Mouse (Mus musculus) kidney, embryonic 16.5 days (tissue): ENCODE data around the gene Actn4. TPM values are rescaled to one million over a fixed set of nuclear protein-coding genes. Genes with fewer than 3 reads are reported as not detected.

Source experiments
- ATAC-seq: fragments of 200-750 bp; cut with Nextera tagmentation; 2 replicates; pipeline ENCODE4 v1.8.0; 2017; ENCODE audit warnings: moderate TSS enrichment; ENCODE audit not compliant: low FRiP score, low TSS enrichment
- H3K27ac ChIP-seq: fragments of 300-500 bp; sonication (generic); 2 replicates; pipeline ENCODE4 v1.5.1; 2014; ENCODE audit warnings: low read length
- H3K27me3 ChIP-seq: fragments of 300-500 bp; sonication (generic); 2 replicates; pipeline ENCODE4 v1.6.1; 2014; ENCODE audit warnings: low read length, control low read depth, mixed read lengths; ENCODE audit not compliant: insufficient read depth
- H3K36me3 ChIP-seq: fragments of 300-500 bp; sonication (generic); 2 replicates; pipeline ENCODE4 v1.6.1; 2014; ENCODE audit warnings: low read length, control low read depth, mixed read lengths; ENCODE audit not compliant: insufficient read depth
- H3K4me1 ChIP-seq: fragments of 300-500 bp; sonication (generic); 2 replicates; pipeline ENCODE4 v1.6.1; 2014; ENCODE audit warnings: low read length, control low read depth, mixed read lengths; ENCODE audit not compliant: insufficient read depth
- H3K4me2 ChIP-seq: fragments of 300-500 bp; sonication (generic); replicated peaks from 2 replicates; pipeline ENCODE4 v1.6.1; 2014; ENCODE audit warnings: low read depth, low read length
- H3K4me3 ChIP-seq: fragments of 300-500 bp; sonication (generic); 2 replicates; pipeline ENCODE4 v1.5.1; 2014; ENCODE audit warnings: mild to moderate bottlenecking, low read length
- H3K9ac ChIP-seq: fragments of 300-500 bp; sonication (generic); replicated peaks from 2 replicates; pipeline ENCODE4 v1.6.1; 2014; ENCODE audit warnings: low read length
- H3K9me3 ChIP-seq: fragments of 300-500 bp; sonication (generic); 2 replicates; pipeline ENCODE4 v1.6.1; 2016; ENCODE audit warnings: low read length, control low read depth
- WGBS: fragments of 180-500 bp; shearing (Covaris S2); extraction: QIAGEN DNeasy Blood & Tissue Kit; methylation state at CpG from one replicate; pipeline ENCODE4 v1.1.7; 2014; 5-methylcytosine and 5-hydroxymethylcytosine counted together
- polyA plus RNA-seq: library from polyadenylated mRNA; unstranded; fragments of >200 nt; fragmentation: Nextera tagmentation; extraction: Ambion mirVana; gene quantifications from 2 replicates; pipeline ENCODE4 v1.2.1, GENCODE M21; 2015

The Actn4 gene
- polyA plus RNA-seq, 1 experiment from 2014 or later = 374 TPM

DNA sequence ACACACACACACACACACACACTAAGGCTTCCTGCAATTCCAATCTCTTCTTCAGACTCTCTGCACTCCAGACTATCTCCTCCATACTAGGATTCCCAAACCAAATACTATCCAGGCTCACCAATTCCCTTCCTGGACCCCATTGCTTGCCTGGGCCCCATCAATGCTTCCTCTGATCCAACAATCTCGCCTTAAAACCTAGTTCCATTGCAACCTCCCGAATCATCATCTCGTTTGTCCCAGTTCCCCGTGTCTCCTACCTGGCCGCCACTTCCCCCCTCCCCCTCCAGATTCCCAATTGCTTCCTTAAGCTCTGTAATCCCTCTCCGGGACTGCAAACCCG, 585 bp downstream of the Actn4 start:
- H3K4me2 ChIP-seq = peak overlapping the region; percentile 64
- H3K9ac ChIP-seq = peak overlapping the region; percentile 98
- peaks cover 54% of the 10 kb centered on the region for H3K4me1 ChIP-seq
- H3K36me3 ChIP-seq = no peaks in the 10 kb centered on the region
- under 1% methylated on average over 7 of the region's 7 CpGs for WGBS
- peak overlapping the region; percentile 98 for H3K4me3 ChIP-seq
- no peaks in the 10 kb centered on the region for H3K27me3 ChIP-seq
- ATAC-seq = no peak
- peak overlapping the region; percentile 88 for H3K27ac ChIP-seq
- no peaks in the 10 kb centered on the region for H3K9me3 ChIP-seq

DNA sequence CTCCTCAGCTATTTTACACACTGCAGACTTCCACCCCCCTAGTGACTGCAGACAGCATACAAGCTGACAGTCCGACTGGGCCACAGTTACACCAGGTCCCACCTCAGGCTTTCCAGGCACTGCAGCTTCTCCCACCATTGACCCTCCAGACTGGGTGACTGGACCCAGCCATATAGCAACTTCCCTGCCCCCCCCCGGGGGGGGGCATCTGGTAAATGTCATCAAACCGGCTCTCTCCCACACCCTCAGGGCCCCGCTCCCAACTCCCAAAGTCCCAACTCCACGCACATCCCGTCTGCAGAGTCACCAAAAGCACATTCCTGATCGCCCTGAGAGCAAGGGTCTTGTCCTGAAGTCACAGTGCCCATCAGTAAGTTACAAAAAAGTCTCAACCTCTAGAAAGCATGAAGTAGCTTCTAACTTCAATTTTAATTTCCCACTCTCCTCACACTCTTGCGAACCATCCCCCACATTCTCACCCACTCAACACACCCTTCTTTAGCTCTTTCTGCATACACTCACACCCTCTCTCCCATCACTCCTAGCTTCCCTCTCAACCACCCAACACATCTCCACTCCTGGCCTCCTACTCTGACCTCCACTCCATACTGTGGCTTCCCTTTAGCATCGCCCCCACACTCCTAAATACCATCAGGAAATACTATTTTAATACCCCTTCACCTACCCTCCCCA, 1.6 kb downstream of the Actn4 start:
- H3K27ac ChIP-seq = peak overlapping the region; percentile 77
- peaks cover 64% of the 10 kb centered on the region for H3K4me1 ChIP-seq
- ATAC-seq = no peak
- H3K27me3 ChIP-seq = no peaks in the 10 kb centered on the region
- H3K4me2 ChIP-seq = peak overlapping the region; percentile 64
- WGBS = 12% methylated on average over 9 of the region's 9 CpGs
- H3K36me3 ChIP-seq = no peaks in the 10 kb centered on the region
- peak overlapping the region; percentile 98 for H3K4me3 ChIP-seq
- H3K9ac ChIP-seq = peak overlapping the region; percentile 98
- H3K9me3 ChIP-seq = no peaks in the 10 kb centered on the region

DNA sequence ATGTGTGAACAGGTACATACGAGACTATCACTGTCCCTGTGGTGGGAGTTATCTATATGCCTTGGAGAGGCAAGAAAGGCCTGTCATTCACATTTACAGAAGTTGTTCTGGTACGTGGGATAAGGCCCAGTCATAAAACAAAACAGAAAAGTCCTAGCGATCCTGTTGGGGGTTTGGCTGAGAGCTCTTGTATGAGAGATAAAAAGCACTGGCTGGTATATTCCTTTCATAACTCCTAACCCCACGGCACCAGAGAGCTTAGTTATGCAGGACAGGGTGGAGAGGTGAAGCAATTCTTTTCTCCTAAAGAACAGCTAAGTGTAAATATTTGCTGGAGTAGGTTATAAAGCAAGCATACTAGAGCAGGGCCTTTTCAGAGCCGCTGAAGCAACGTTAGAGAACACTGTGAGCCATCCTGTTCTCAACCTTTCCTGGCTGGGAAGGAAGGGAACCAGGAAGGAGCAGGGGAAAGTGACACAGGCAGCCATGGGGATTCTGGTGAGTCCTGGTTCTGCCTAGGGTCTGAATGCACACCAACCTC, 2.6 kb downstream of the Actn4 start:
- Histone ChIP-seq H3K9me3 (no peaks in the 10 kb centered on the region), H3K4me1 (peaks cover 69% of the 10 kb centered on the region), H3K36me3 (no peaks in the 10 kb centered on the region), H3K27me3 (no peaks in the 10 kb centered on the region), H3K27ac (peak overlapping the region; percentile 77), H3K4me3 (peak overlapping the region; percentile 98), H3K4me2 (peak overlapping the region; percentile 64), H3K9ac (peak overlapping the region; percentile 98)
- ATAC-seq = no peak
- WGBS = 19% methylated on average over 6 of the region's 6 CpGs

DNA sequence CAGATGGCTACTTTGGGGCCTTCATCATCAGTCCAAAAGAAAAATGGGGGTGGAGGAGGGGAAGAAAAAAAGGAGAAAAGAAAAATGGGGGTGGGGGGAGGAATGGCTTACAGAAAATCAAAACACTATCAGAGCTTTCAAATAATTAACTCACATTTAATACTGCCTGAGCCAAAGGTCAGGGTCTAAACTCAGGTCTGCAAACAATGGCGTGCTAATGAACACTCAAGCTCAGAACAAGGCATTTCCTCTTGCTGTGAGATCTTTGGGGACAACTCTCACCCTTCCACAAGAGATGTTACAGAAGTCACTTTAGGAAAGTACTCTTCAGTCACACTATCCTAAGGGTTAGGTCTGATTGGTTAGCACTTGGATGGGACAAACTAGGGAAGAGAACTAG, 3.4 kb downstream of the Actn4 start:
- Histone ChIP-seq H3K4me1 (peaks cover 73% of the 10 kb centered on the region), H3K4me3 (peak overlapping the region; percentile 98)

DNA sequence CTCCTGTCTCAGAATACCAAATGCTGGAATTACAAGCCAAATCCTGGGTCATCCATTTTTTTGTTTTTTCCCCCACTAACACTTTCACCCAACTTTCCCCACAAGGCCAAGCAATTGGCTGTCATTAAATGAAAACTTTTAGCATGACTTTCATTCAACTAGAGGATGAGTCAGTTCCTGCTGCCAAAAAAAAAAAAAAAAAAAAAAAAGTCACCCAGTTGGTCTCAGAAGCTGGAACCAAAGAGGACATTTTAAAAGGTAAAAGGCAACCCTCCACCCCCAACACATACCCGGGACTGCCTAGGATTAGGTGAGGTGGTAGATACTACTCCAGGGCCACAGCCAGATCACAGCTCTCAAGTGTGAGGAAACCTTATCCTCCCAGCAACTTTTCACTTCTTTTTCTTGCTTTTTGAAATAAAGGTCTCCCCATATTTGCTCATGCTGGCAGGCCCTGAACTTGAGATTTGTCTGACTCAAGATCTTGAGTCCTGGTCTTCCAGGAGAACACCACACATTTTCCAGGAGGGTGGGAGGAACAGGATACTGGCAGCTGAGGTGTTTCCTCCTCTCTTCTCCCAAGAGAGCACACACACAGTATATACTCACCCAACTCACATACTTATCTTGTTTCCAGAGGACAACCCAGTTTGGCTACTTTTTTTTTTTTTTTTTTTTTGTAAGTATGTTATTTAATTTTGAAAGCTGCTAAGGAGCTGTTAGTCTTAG, 4.0 kb downstream of the Actn4 start:
- H3K9me3 ChIP-seq = no peaks in the 10 kb centered on the region
- 41% methylated on average over 1 of the region's 1 CpGs for WGBS
- H3K4me2 ChIP-seq = peak overlapping the region; percentile 64; the same call in 1 of the 2 replicates
- no peak overlapping the region for H3K9ac ChIP-seq
- ATAC-seq = no peak
- H3K27ac ChIP-seq = peak overlapping the region; percentile 35; the same call in 1 of the 2 replicates
- H3K36me3 ChIP-seq = no peaks in the 10 kb centered on the region
- H3K4me3 ChIP-seq = no peak overlapping the region
- peaks cover 74% of the 10 kb centered on the region for H3K4me1 ChIP-seq
- no peaks in the 10 kb centered on the region for H3K27me3 ChIP-seq

More for the DNA sequence above, 3.4 kb downstream of the Actn4 start:
- no peak for ATAC-seq
- no peaks in the 10 kb centered on the region for H3K36me3 ChIP-seq
- WGBS = 11% methylated on average over 1 of the region's 1 CpGs
- no peaks in the 10 kb centered on the region for H3K9me3 ChIP-seq
- H3K9ac ChIP-seq = peak overlapping the region; percentile 25; the same call in 1 of the 2 replicates
- H3K27me3 ChIP-seq = no peaks in the 10 kb centered on the region
- peak overlapping the region; percentile 77 for H3K27ac ChIP-seq
- H3K4me2 ChIP-seq = peak overlapping the region; percentile 64

DNA sequence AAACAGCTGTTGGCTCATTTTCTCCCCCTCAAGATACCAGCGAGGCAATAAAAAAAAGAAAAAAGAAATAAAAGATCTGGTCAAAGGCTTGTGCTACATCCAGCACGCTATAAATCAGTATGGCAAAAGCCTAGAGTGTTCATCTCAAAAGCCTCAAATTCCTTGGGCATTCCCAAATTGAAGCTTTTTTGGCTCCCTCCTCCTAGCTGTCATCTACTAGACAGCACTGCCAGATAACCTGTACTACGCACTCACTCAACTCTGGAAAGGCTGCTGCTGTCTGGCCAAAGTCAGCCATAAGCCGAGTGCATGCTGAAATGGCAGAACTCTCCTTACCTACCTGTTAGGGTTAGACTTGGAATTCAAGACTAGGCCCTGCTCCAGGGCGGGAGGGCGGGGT, 4.9 kb downstream of the Actn4 start:
- Histone ChIP-seq H3K9ac (no peak overlapping the region), H3K4me1 (peaks cover 81% of the 10 kb centered on the region), H3K36me3 (no peaks in the 10 kb centered on the region), H3K27me3 (no peaks in the 10 kb centered on the region), H3K4me3 (no peak overlapping the region), H3K9me3 (no peaks in the 10 kb centered on the region), H3K27ac (0 out of 2 replicates have a peak overlapping the region, but pooled peaks have one; percentile 16), H3K4me2 (no peak overlapping the region)
- no peak for ATAC-seq
- WGBS = 61% methylated on average over 6 of the region's 6 CpGs

DNA sequence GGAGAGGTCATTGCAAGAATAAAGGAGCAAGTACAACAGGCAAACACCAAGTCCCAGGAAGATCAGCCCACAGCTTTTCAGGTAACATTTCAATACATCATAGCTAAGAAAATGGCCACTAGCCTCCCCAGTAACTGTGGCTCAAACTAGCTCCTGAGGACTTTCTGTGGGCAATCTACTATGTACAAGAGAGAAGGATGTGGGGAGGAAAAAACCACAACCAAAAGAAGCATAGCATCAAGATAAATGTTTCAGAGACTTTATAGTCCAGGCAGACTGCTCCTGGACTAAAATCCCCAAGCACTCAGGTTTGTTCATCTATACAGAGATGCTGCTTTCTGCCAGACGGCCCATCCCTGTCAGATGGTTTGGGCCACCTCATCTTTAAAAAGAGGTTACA, 5.9 kb downstream of the Actn4 start:
- H3K4me3 ChIP-seq = no peak overlapping the region
- ATAC-seq = no peak
- H3K36me3 ChIP-seq = no peaks in the 10 kb centered on the region
- H3K27me3 ChIP-seq = no peaks in the 10 kb centered on the region
- H3K4me1 ChIP-seq = peaks cover 91% of the 10 kb centered on the region
- H3K9me3 ChIP-seq = no peaks in the 10 kb centered on the region
- WGBS = 89% methylated on average over 1 of the region's 1 CpGs
- no peak overlapping the region for H3K27ac ChIP-seq
- H3K9ac ChIP-seq = no peak overlapping the region
- H3K4me2 ChIP-seq = no peak overlapping the region

DNA sequence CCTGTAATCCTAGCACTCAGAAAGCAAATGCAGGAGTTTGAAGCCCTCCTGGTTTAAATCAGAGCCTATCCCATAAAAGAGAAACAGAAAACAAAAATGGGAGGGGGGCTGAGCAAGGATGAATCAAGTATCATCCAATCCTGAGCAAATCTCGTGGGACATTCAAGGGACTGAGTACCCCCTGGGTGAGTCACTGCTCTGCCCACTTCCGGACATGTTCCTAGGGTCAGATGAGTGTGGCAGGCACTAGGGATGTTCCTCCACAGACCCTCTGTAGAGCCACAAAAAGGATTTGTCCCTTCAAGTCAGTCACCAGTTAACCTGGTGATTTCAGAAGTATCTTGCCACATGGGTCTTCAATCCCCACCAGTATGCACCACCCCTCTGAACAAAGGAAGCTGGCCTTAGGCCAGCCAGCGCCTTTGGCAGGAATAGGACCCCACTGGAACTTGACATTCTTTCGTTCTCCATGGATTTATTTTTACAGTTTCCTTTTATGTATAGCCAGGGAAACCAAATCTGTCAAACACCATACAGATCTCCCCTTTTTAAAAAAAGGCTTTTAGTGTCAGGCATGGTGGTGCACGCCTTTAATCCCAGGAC, 6.7 kb downstream of the Actn4 start:
- peak overlapping the region; percentile 39; the same call in 1 of the 2 replicates for H3K27ac ChIP-seq
- peaks cover 91% of the 10 kb centered on the region for H3K4me1 ChIP-seq
- no peak overlapping the region for H3K4me3 ChIP-seq
- ATAC-seq = no peak
- no peaks in the 10 kb centered on the region for H3K27me3 ChIP-seq
- H3K9ac ChIP-seq = no peak overlapping the region
- 54% methylated on average over 5 of the region's 5 CpGs for WGBS
- no peak overlapping the region for H3K4me2 ChIP-seq
- no peaks in the 10 kb centered on the region for H3K9me3 ChIP-seq
- H3K36me3 ChIP-seq = no peaks in the 10 kb centered on the region

DNA sequence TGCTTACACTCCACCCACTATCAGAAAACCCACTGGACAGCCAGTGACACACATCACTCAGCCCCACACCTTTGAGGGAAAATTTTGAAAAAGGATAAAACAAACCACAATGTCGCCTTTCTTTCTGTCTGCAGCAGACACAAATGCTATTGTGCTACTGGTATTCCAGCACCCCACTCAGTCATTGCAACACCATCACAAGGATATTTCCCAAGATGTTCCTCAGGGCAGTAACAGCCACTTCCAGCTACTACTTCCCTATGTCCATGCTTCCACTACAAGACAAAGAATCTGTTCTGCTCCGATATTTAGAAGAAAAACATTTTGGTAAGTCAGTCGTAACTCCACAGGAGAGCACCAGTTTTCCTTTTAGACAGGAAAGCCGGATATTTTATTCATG, 7.4 kb downstream of the Actn4 start:
- H3K4me1 ChIP-seq = peaks cover 91% of the 10 kb centered on the region
- H3K9me3 ChIP-seq = no peaks in the 10 kb centered on the region
- WGBS = 82% methylated on average over 4 of the region's 4 CpGs
- no peak overlapping the region for H3K9ac ChIP-seq
- ATAC-seq = no peak
- H3K4me3 ChIP-seq = no peak overlapping the region
- H3K27ac ChIP-seq = peak overlapping the region; percentile 39; the same call in 1 of the 2 replicates
- H3K27me3 ChIP-seq = no peaks in the 10 kb centered on the region
- no peak overlapping the region for H3K4me2 ChIP-seq
- H3K36me3 ChIP-seq = no peaks in the 10 kb centered on the region
